Mouse (Mus musculus): ENCODE data around the gene P2rx1.

P2rx1 gene

GRCm38 (mm10) chr11:72998771-72999170, at the start of gene P2rx1:
Gene P2rx1 (plus strand): TSS chr11:72999103.
- DNase-seq, result no peak

- no peak for DNase-seq
These were observed 47.5 kb upstream of the P2rx1 start for GRCm38 (mm10) chr11:72951137-72952000.

GRCm38 (mm10) chr11:72952226-72952625, 46.7 kb upstream of the P2rx1 start:
- DNase-seq, result no peak

DNA sequence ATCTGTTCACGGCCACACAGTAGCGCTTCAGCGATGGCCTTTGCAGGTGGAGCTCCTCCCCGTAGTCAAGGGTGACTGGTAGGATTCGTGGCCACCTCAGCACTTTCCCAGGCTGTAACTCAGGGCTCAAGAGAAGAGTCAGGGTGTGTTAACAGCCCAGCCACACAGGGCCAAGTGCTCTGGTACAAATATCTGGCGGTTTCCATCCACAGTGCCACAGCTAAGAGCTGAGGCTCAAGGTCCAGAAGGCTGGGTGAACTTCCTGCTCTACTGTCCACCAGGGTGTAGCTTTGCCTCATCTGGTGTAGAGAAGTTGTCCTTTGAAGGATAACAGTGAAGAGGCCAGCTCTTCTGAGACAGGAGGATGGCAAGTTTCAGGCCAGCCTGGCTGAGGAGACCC, 46.2 kb upstream of the P2rx1 start:
- DNase-seq, result no peak

- DNase-seq, result no peak
These were observed 45.8 kb upstream of the P2rx1 start for GRCm38 (mm10) chr11:72953116-72953439.

DNA sequence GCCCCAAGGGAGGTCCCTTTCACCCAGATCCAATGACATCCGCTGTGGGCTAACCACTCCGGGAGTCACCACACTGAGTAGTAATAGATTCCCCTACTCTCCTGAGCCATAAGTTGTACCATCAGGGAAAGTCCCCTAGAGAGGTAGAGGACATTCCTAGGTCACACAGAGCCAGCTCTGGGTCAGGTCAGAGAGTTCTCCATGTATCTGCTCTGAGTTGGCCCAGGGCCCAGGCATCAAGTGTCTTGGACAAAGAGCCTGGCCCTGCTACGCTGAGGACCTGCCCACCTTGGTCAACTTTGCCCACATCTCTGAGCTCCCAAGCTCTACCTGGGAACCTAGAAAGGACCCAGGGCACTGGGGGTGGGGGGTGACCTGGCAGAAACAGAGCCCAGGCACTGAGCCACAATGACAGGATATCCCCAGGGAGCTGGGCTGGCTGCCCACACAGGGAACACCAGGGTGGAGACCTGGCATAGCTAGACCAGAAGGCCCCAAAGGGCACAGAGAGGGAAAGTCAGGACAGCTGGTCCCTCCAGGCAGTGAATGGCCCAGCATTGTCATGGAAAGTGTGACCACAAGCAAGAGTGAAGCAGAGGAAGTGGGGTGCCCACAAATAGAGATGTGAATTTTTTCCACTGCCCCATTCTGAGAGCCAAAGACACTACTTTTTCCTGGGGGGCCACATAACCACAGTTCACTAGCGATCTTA, 45.3 kb upstream of the P2rx1 start:
- DNase-seq, result no peak

GRCm38 (mm10) chr11:72954216-72954615, 44.7 kb upstream of the P2rx1 start:
- DNase-seq, result no peak

DNA sequence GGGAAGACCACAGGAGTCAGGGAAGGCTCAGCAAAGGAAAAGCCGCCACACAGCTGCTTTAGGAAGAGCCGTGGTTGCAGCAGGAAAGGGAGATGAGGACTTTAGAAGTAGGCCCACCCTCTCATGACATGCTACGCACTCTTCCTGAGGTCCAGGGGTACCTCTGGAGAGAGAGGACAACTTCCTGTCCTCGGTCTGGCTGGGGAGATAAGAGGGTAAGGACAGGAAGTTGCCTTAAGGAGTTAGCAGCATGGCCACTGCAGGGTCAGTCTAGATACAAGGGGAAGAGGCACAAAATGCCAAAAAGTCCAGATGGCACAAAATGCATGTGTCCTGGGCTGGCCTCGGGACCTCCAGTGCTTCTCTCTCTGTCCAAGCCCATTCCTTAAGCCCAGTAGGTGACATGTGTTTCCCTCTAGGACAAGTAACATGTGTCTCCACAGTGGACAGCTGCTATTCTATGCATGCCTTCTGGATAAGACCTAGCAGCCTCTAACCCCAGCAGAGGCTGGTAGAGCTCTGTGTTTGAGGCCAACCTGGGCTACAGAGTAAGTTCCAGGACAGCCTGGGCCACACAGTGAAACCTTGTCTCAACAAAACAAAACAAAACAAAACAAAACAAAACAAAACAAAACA, 43.4 kb upstream of the P2rx1 start:
- no peak for DNase-seq

GRCm38 (mm10) chr11:72957318-72957717, 41.6 kb upstream of the P2rx1 start:
- DNase-seq, result no peak

DNA sequence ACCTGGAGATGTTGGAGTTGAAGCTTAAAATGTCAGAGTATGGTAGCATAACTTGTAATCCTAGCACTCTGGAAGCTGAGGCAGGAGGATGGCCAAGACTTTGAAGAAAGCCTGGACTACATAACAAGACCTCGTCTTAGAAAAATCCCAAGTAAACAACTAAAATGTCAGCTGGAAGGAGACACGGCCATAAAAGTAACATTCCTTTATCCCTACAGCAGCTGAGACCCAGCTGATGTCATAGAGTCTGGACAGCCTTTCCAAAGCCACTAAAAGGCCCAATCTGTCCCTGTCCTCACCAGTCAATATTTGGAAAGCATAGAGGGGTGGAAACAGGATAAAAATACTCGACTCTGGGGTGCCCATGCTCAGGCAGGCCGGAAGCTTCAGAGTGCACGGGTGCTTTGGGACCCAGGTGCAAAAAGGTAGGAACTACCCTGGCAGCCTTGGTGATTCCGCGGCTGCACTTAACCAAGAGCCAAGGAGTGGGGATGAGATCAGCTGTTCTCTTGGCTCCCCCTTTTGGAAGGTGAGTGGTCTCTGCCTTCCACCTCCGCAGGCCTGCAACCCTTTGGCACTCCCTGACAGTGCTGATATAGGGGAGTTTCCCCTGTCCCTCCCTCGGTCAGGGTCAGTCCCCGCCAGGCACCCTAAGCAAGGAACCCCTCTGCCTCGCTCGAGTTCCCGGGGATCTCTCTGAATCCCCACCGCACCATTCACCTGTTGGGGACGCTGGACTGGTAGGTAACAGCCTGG, 38.8 kb upstream of the P2rx1 start:
- no peak for DNase-seq

GRCm38 (mm10) chr11:72960723-72961071, 38.2 kb upstream of the P2rx1 start:
- no peak for DNase-seq

DNA sequence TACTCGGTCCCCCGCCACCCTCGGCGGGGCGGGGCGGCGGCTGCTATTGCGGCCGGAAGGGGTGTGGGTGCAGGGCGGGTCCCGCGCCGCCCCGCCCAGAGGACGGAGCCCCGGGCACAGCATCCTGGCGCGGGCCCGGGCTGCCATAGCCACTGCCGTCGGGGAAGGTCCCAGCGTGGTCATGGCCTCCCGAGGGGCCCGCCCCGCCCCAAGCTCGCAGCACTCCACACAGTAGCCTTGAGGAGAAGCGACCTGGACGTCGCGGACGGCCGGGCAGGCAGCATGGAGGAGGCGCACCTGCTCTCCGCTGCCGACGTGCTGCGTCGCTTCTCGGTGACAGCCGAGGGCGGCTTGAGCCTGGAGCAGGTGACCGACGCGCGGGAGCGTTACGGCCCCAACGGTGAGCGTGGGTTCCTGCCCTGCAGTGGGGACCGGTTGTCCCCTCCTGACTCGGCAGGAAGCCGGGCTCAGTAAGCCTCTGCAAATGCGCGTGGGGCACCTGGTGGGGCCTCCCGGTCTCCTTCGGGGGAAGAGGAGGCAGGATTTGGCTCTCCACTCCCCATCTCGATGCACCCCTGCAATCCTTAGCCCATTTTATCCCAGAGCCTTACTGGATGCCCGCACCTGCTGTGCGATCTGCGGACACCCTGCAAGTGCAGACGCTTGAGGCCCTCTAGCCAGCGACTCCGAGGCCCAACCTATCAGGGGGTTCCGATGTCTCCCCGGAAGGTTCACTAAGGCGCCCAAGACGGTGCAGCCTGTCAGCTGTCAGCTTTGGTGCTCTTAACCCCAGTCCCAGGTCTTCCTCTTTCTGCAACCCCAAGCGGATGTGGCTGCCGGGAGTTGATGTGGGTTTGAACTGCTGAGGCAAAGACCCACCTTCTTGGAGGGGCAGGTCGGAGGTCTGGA, 37.6 kb upstream of the P2rx1 start, which contains the start of gene Atp2a3:
Gene Atp2a3, plus strand, starts transcription at position 98 of the 909 bp plus-strand sequence.
- no peak for DNase-seq

DNA sequence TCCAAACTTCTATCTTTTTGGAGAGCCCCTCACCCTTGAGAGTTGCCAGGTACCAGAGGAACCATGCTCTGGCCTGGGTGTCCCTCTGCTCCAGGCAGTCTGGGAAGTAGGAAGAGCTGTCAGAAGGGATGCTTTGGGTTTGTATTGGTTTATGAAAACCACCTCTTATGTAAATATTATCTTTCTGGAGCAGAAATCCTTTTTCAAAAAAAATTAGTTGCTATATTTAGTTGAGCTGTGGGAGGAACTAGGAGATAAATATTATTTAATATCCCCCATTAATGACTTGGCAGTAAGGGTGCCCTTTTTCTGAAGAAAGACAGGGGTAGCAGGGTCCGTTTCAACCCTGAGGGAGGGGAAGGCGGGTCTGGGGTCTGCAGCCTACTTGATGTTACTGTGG, 36.5 kb upstream of the P2rx1 start:
- DNase-seq, result no peak

GRCm38 (mm10) chr11:72963058-72963788, 35.7 kb upstream of the P2rx1 start:
- no peak for DNase-seq

GRCm38 (mm10) chr11:72963789-72964294, 35.1 kb upstream of the P2rx1 start:
- no peak for DNase-seq

GRCm38 (mm10) chr11:72974995-72975503, 23.9 kb upstream of the P2rx1 start:
- no peak for DNase-seq

DNA sequence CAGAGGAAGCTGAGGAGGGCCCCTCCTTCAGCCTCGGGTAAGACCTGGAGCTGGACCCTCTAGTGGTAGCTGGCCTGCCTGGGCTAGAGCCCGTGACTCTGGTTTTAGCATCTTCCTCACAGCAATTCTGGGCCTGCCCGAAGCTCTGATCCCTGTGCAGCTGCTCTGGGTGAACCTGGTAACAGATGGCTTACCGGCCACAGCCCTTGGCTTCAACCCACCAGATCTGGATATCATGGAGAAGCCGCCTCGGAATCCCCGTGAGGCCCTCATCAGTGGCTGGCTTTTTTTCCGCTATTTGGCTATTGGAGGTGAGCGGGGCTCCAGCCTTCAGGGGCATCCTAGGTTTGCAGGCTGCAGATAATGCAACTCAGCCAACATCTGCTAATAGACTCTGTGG, 16.4 kb upstream of the P2rx1 start:
- no peak for DNase-seq

DNA sequence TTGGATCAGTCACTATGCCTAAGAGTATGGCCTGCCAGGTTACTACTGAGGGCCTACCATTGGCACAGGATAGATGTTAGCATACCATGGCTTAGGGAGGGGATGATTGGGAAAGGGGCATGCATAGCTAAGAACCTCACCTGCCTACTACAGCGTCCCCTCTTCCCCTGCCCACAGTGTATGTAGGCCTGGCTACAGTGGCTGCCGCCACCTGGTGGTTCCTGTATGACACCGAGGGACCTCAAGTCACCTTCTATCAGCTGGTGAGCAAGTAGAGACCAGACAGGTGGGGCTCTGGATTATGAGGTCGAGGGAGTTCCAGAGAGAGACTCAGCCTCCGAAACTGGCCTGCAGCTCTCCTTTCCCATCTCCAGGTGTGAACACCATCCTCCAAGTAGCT, 15.6 kb upstream of the P2rx1 start:
- no peak for DNase-seq

GRCm38 (mm10) chr11:72986745-72987144, 12.2 kb upstream of the P2rx1 start:
- DNase-seq, result no peak

- DNase-seq, result no peak
These were observed 11.7 kb upstream of the P2rx1 start for GRCm38 (mm10) chr11:72987234-72987633.

DNA sequence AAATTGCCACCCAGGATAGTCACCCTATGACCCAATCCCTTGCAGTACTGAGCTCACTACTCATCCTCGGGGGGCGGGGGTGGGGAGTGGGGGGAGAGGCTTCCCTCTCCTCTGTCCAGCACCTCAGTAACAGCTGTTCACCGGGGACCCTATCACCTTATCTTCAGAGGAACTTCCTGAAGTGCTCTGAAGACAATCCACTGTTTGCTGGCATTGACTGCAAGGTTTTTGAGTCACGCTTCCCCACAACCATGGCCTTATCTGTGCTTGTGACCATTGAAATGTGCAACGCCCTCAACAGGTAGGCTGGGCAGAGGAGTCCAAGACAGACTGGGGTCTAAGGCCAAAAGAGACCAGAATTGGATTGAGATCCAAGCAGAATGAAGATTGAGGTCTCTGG, 11.1 kb upstream of the P2rx1 start:
- DNase-seq, result no peak

Data from right cerebral cortex, adult 18-20 months (tissue).